9 mouse cellular contexts compared by ENCODE assay signal in the genomic region with DNA sequence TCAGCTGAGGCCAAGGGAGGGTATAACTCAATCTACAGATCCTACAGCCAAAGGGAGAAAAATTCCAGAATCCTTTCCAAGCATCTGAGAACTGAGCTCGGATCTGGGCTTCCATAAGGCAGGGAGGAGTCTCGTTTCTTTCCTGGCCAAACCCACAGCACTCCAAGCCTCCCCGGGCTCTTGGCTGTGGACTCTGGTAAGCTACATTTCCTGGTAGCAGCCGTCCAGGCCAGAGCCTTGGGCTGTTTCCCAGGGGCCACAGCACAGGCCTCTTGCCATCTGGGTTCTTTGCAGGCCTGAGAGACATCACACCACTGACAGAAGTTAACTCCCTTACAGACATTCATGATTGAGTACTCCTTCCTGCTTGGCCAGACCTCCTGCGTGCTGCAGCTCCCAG.
DNase-seq lines count a peak whose midpoint lies in the region; ATAC-seq lines count a peak whose summit lies in the region.
"Had no signal": no experiment of that assay in that cellular context is flagged by ENCODE, and none has a peak within 500 bp of the region (broad histone marks: within the 10 kb centered on the region; RNA-seq: fewer than 3 reads in every experiment).

No protein-coding gene starts in this region.

- H3K9ac ChIP-seq in limb, embryonic 15.5 days, result no peak overlapping the region
- H3K9ac ChIP-seq: liver, embryonic 15.5 days had no signal

- no peak overlapping the region for H3K4me2 ChIP-seq in limb, embryonic 15.5 days
- H3K4me2 ChIP-seq: liver, embryonic 15.5 days had no signal

- DNase-seq in cerebellum, adult 11 months, result no peak
- no peak for DNase-seq in limb, embryonic 10.5 days (ENCODE audit: low spot score)
- peak; percentile 54 for DNase-seq in gastrocnemius, postnatal 10 days
- peak; percentile 41 to 53 for DNase-seq in kidney, postnatal 4 days
- DNase-seq in spleen, postnatal 14 days (ENCODE audit: low spot score in 2 of 2), result no peak

- no peak overlapping the region for H3K4me3 ChIP-seq in limb, embryonic 15.5 days
- no peak overlapping the region for H3K4me3 ChIP-seq in limb, embryonic 10.5 days
- H3K4me3 ChIP-seq: liver, embryonic 15.5 days had no signal

- H3K9me3 ChIP-seq in limb, embryonic 15.5 days, result no peaks in the 10 kb centered on the region
- no peaks in the 10 kb centered on the region for H3K9me3 ChIP-seq in limb, embryonic 10.5 days (replicated peaks)
- H3K9me3 ChIP-seq: liver, embryonic 15.5 days had no signal

- H3K36me3 ChIP-seq in limb, embryonic 15.5 days, result peaks cover 59% of the 10 kb centered on the region
- H3K36me3 ChIP-seq in limb, embryonic 10.5 days, result peaks cover 84% of the 10 kb centered on the region

- peak; percentile 70 for ATAC-seq in cerebellum, adult (ENCODE audit: insufficient number of reproducible peaks, low FRiP score, low TSS enrichment)
- peak; percentile 71 for ATAC-seq in limb, embryonic 15.5 days (ENCODE audit: insufficient number of reproducible peaks, low FRiP score, low TSS enrichment, low read depth)
- ATAC-seq in activated CD4-positive, CD25-positive, alpha-beta regulatory T cell, adult 4 months, result no peak

- no peaks in the 10 kb centered on the region for H3K4me1 ChIP-seq in limb, embryonic 15.5 days
- H3K4me1 ChIP-seq in limb, embryonic 10.5 days, result 0 out of 2 replicates have a peak, but pooled peaks cover 3% of the 10 kb centered on the region

- H3K27ac ChIP-seq in limb, embryonic 15.5 days, result peak overlapping the region; percentile 18; the same call in 1 of the 2 replicates
- no peak overlapping the region for H3K27ac ChIP-seq in limb, embryonic 10.5 days
- H3K27ac ChIP-seq: liver, embryonic 15.5 days had no signal

- no peaks in the 10 kb centered on the region for H3K27me3 ChIP-seq in limb, embryonic 15.5 days
- H3K27me3 ChIP-seq in limb, embryonic 10.5 days (ENCODE audit: low read depth, poor library complexity, severe bottlenecking), result no peaks in the 10 kb centered on the region
- H3K27me3 ChIP-seq: liver, embryonic 15.5 days had no signal

- 56% methylated on average over 5 of the region's 5 CpGs for WGBS in limb, embryonic 15.5 days
- 79% methylated on average over 5 of the region's 5 CpGs for WGBS in limb, embryonic 10.5 days

Comparison
In these comparisons a context has a peak if more than half of its experiments do, and no peak if none do; other contexts are left out.
1. DNase-seq: peak in gastrocnemius, postnatal 10 days (single experiment) and kidney, postnatal 4 days (2 of 2); none in cerebellum, adult 11 months (single experiment), limb, embryonic 10.5 days (single experiment) and spleen, postnatal 14 days (0 of 2).